Mouse (Mus musculus) retina, postnatal 1 day (tissue): ENCODE measurements at regions not wholly inside any gene's neighbourhood (a gene's known extent, or its start where the extent isn't known, plus 50 kb on each side); places are given as distances from the start of the nearest gene placed in this dataset.

Experiments used
- DNase-seq: peaks from one replicate; pipeline ENCODE4 v3.0.0-alpha.2; 2012

- no peak for DNase-seq
Measured at GRCm38 (mm10) chr11:82668026-82668425, 96.1 kb downstream of the Cct6b start.

DNA sequence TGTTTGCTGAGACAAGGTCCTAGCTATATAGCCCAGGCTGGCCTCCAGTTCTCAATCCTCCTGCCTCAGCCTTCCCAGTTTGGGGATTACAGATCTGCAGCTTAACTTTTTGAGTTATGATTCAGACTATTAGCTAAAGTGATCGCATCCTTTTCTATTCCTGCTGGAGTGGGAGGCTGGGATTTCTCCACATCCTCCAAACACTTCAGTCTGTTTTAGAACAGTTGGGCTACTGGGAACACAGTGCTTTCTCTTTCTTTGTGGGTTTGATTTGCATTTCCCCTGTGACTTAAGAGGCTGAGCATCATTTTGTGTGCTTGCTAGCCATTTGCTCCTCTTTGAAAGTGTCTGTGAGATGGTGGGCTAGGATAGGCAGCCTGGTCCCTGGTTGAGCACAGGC lies 100.0 kb downstream of the Cct6b start:
- no peak for DNase-seq

DNA sequence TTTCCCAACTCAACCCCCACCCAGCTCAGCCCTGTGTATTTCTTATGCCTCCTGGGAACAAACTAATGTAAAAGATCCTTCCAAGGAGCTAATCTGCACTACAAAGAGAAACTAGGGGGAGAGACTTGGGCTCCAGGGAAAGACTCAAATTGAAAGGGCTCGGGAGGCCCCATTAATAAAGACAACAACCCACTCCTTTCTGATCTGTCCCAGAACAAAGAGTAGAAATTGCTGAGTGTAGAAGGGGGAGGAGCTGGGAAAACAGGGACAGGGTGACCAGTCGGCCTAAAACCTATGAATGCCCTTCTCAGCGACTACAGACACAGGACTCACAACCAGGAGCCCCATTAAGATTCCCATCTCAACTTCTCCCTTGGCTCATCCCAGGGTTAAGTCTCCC lies 102.0 kb downstream of the Cct6b start:
- DNase-seq = no peak

DNA sequence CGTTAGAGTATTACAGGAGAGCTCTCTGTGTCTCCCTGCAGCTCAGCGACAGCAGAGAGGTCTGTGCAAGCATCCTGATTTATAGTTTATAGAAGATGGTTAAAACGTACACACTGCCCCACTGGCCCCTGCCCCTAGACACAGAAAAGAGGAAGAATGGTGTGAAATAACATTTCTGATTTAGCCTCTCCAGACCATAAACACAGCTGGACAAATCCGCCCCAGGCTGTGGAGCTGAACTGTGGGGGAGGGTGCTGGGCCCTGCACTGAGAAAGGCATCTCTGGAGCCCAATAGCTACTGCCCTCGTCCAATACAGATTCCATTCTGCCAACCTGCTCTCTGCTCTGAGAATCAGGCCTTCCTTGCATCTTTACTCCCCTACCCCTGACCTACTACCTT lies 112.4 kb downstream of the Cct6b start:
- peak; percentile 19 for DNase-seq

- no peak for DNase-seq
Measured at GRCm38 (mm10) chr11:82638513-82638912, 125.6 kb downstream of the Cct6b start.

DNA sequence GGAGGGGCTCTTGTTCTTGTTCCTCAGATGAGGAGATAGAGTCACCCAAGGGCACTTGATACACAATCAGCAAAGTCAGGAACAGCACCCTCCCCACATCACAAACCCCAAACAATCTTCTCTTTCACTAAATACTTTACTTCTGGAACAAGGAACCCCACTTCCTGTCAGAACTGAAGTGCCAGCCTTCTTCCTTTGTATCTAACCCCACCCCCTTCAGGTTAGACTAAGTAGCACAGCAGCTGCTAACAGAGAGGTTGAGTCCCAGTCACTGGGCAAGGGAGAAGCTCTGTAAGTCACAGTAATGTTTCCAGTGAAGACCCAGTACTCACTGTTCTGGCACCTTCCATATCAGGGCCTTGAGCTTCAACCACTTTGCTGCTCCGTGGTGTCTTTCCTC lies 131.9 kb downstream of the Cct6b start:
- no peak for DNase-seq

- no peak for DNase-seq
Measured at GRCm38 (mm10) chr11:82631387-82631786, 132.7 kb downstream of the Cct6b start.

- DNase-seq = peak; percentile 55
Measured at GRCm38 (mm10) chr11:82626501-82627111, 137.5 kb downstream of the Cct6b start.

GRCm38 (mm10) chr11:82621061-82621460 lies 143.1 kb downstream of the Cct6b start:
- DNase-seq = no peak

- DNase-seq = no peak
Measured at GRCm38 (mm10) chr11:82619418-82619817, 144.7 kb downstream of the Cct6b start.

GRCm38 (mm10) chr11:82618457-82618856 lies 145.7 kb downstream of the Cct6b start:
- DNase-seq = peak; percentile 64

GRCm38 (mm10) chr11:82616856-82617255 lies 147.3 kb downstream of the Cct6b start:
- no peak for DNase-seq

GRCm38 (mm10) chr11:82614356-82614755 lies 149.8 kb downstream of the Cct6b start:
- DNase-seq = no peak

- peak; percentile 73 for DNase-seq
Measured at GRCm38 (mm10) chr11:82613503-82613902, 150.6 kb downstream of the Cct6b start.

DNA sequence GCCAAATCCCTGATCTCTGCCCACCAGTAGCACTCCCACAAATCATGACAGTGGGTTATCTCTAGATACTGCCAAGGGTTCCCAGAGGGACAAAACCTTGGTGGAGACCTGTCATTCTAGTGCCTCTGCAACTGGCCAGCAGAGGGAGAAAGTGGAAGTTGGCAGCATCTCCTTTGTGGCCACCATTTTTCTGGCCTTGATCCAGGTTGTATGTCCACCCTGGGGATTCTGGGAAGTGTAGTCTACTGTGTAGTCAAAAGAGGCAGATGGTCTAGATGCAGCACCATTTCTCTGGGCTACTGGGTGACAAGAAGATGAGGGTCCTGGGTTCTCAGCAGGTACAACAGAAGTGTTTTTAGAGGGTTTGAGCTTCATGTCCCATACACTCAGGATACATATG lies 152.1 kb downstream of the Cct6b start:
- peak; percentile 89 for DNase-seq

- peak; percentile 56 for DNase-seq
Measured at GRCm38 (mm10) chr11:82608963-82609362, 155.2 kb downstream of the Cct6b start.

GRCm38 (mm10) chr11:82607661-82608060 lies 156.5 kb downstream of the Cct6b start:
- DNase-seq = no peak

- no peak for DNase-seq
Measured at GRCm38 (mm10) chr11:82604251-82604835, 159.8 kb downstream of the Cct6b start.

DNA sequence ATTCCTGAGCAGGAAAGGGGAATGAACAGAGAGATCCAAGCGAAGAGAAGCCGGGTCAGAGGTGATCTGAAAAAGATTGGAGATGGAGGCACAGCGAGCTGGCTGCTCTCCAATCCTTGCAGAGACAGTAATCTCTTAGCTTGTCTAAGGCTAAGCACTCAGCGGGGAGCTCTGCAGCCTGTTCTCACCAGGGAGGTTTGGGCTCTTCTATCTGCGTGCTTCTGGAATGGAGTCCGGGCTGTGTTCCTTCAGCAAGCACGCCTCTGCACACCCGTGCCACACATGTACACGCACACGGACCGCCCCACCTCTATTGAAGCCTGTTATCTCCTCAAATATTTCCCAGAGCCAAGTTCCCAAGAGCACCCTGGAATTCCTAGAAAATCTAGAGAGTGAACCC lies 161.3 kb downstream of the Cct6b start:
- DNase-seq = peak; percentile 71

DNA sequence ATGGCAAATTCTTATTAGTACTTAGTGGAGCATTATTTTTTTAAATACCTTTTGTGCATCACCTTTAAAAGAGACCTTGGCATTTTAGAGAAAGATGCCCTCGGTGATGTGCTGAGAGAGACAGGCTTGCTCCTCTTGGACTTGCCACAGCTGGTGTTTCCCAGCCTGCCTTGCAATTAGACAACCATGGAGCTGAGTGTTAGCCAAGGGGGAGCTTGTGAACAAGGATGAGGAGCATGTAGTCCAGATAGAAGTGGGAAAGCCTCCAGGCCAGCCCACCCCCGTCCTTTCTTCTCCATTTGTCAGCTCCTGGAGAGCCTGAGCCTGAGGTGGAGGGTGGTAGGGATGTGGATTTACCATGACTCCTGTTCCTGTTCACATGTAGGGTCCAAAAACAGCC lies 161.9 kb downstream of the Cct6b start:
- DNase-seq = peak; percentile 53

GRCm38 (mm10) chr11:82600151-82600550 lies 164.0 kb downstream of the Cct6b start:
- no peak for DNase-seq

- DNase-seq = peak; percentile 47
Measured at GRCm38 (mm10) chr11:82597757-82598156, 166.4 kb downstream of the Cct6b start.

GRCm38 (mm10) chr11:82596801-82597200 lies 167.3 kb downstream of the Cct6b start:
- DNase-seq = no peak

DNA sequence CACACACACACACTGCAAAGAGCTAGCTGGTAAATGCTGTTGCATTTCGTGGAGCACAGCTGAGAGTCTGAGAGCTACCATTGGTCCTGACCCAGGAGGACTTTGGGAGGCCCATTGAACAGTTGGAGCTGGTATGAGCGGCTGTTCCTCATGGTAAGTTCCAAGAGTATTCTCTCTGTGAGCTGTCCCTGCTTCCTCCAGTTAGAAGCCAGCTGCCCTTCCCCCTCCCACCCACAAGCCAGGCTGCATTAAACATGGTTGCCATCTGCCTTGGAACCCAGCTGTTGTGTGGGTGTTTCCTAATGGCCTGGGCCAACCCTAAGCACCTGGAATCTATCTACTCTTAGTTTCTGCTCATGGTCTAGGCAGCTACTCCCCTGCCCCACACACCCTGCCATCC lies 174.4 kb downstream of the Cct6b start:
- no peak for DNase-seq

DNA sequence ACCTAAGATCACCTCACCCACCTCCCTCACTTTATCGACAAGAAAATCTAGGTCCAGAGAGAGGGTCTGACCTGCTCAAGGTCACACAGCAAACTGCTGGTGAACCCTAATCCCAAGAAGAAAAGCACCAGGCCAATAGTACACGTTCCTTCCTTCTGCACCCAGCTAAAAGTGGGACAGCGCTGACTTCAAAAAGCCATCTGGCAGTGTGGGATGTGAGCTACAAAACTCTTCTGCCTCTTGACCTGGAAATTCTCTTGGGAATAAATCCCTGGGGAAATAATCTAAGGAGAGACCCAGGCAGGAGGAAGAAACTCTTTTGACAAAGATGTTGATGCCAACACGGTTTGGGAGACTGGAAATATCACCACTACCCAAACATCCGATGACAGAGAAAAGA lies 175.4 kb downstream of the Cct6b start:
- no peak for DNase-seq
